In the genomic region with DNA sequence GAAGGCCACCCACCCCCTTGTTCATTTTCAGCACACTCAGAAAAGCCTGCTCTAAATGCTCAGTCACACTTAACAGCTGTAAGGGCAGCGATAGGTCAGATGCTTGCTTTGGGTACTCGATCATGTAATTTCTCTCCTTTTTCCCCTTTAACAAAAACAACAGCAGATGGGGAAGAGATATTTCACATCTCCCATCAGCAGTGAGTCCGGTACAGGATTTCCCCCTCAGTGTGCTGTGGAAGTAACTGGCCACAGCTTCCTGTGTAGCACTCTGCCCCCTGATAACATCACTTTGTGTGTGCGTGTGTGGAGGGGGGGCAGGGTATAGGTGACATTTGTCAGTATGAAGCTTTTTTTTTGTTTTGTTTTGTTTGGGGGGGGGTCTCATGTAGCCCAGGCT, we compare ENCODE assay signal across 9 mouse cellular contexts.
DNase-seq lines count a peak whose midpoint lies in the region; ATAC-seq and TF ChIP-seq lines count a peak whose summit lies in the region.
"Had no signal": no experiment of that assay in that cellular context is flagged by ENCODE, and none has a peak within 500 bp of the region (broad histone marks: within the 10 kb centered on the region; RNA-seq: fewer than 3 reads in every experiment).

No protein-coding gene starts in this region.

- WGBS in lung, postnatal 0 days: 26% methylated on average over 4 of the region's 4 CpGs
- WGBS in lung, adult 2 months: 26% methylated on average over 4 of the region's 4 CpGs
- 27% methylated on average over 4 of the region's 4 CpGs for WGBS in kidney, postnatal 0 days
- WGBS in hindbrain, postnatal 0 days: 45% methylated on average over 4 of the region's 4 CpGs

- peak; percentile 46; the same call in 1 of the 2 replicates for TF ChIP-seq EP300 in lung, postnatal 0 days (IDR thresholded peaks at IDR 0.05)

- no peaks in the 10 kb centered on the region for H3K27me3 ChIP-seq in lung, postnatal 0 days (replicated peaks; ENCODE audit: insufficient read depth, low read length)
- no peaks in the 10 kb centered on the region for H3K27me3 ChIP-seq in kidney, postnatal 0 days (ENCODE audit: insufficient read depth, low read length)
- no peaks in the 10 kb centered on the region for H3K27me3 ChIP-seq in hindbrain, postnatal 0 days (ENCODE audit: insufficient read depth, low read length)
- H3K27me3 ChIP-seq: hindbrain, embryonic 13.5 days had no signal

- H3K9me3 ChIP-seq in lung, postnatal 0 days (ENCODE audit: low read length): no peaks in the 10 kb centered on the region
- no peaks in the 10 kb centered on the region for H3K9me3 ChIP-seq in kidney, postnatal 0 days (replicated peaks; ENCODE audit: low read length)
- H3K9me3 ChIP-seq in hindbrain, postnatal 0 days (ENCODE audit: low read length): no peaks in the 10 kb centered on the region
- H3K9me3 ChIP-seq: hindbrain, embryonic 13.5 days had no signal

- no peaks in the 10 kb centered on the region for H3K36me3 ChIP-seq in lung, postnatal 0 days (ENCODE audit: insufficient read depth, low read length)
- no peaks in the 10 kb centered on the region for H3K36me3 ChIP-seq in kidney, postnatal 0 days (ENCODE audit: insufficient read depth, low read length)
- H3K36me3 ChIP-seq in hindbrain, postnatal 0 days (ENCODE audit: insufficient read depth, low read length): no peaks in the 10 kb centered on the region
- H3K36me3 ChIP-seq: hindbrain, embryonic 13.5 days had no signal

- H3K4me1 ChIP-seq in lung, postnatal 0 days (ENCODE audit: insufficient read depth, low read depth, low read length): peaks cover 16% of the 10 kb centered on the region
- peaks cover 17% of the 10 kb centered on the region for H3K4me1 ChIP-seq in lung, adult 2 months (ENCODE audit: control insufficient read depth, insufficient read depth, low read length)
- peaks cover 19% of the 10 kb centered on the region for H3K4me1 ChIP-seq in kidney, postnatal 0 days (replicated peaks; ENCODE audit: insufficient read depth, low read length)
- peaks cover 18% of the 10 kb centered on the region for H3K4me1 ChIP-seq in hindbrain, postnatal 0 days (ENCODE audit: insufficient read depth, low read length)

- H3K9ac ChIP-seq in lung, postnatal 0 days (replicated peaks; ENCODE audit: low read depth): no peak overlapping the region
- H3K9ac ChIP-seq in kidney, postnatal 0 days (ENCODE audit: low read depth, low read length): no peak overlapping the region
- no peak overlapping the region for H3K9ac ChIP-seq in hindbrain, postnatal 0 days (replicated peaks; ENCODE audit: low read length)
- H3K9ac ChIP-seq: hindbrain, embryonic 13.5 days had no signal

- TF ChIP-seq CTCF in lung, postnatal 0 days (IDR thresholded peaks at IDR 0.05): no peak
- TF ChIP-seq CTCF in lung, adult 2 months (IDR thresholded peaks at IDR 0.05; ENCODE audit: insufficient read depth, low read length): no peak
- no peak for TF ChIP-seq CTCF in kidney, postnatal 0 days (IDR thresholded peaks at IDR 0.05; ENCODE audit: low read depth)
- no peak for TF ChIP-seq CTCF in hindbrain, postnatal 0 days (IDR thresholded peaks at IDR 0.05; ENCODE audit: low read depth)

- DNase-seq in adrenal gland, adult (ENCODE audit: inconsistent age in 2 of 2, low spot score in 1 of 2): peak; percentile 22 to 40
- DNase-seq in adrenal gland, adult 18-20 months (ENCODE audit: low spot score in 2 of 2): no peak
- DNase-seq in lung, postnatal 0 days (ENCODE audit: low spot score): peak; percentile 68
- DNase-seq in lung, adult 2 months: no peak
- DNase-seq in kidney, postnatal 0 days (ENCODE audit: low spot score): peak; percentile 52
- peak; percentile 26 to 35 for DNase-seq in thymus, postnatal 10 days (ENCODE audit: low spot score in 2 of 2)
- no peak for DNase-seq in layer of hippocampus, postnatal 36 days
- DNase-seq in hindbrain, postnatal 0 days (ENCODE audit: low spot score): no peak

- no peak overlapping the region for H3K4me2 ChIP-seq in lung, postnatal 0 days (replicated peaks; ENCODE audit: low read depth, low read length)
- no peak overlapping the region for H3K4me2 ChIP-seq in kidney, postnatal 0 days (ENCODE audit: low read length)
- no peak overlapping the region for H3K4me2 ChIP-seq in hindbrain, postnatal 0 days (ENCODE audit: low read depth, low read length)
- H3K4me2 ChIP-seq: hindbrain, embryonic 13.5 days had no signal

- H3K4me3 ChIP-seq in lung, postnatal 0 days (ENCODE audit: low read depth, low read length): no peak overlapping the region
- H3K4me3 ChIP-seq in lung, adult 2 months (replicated peaks; ENCODE audit: extremely low read depth, low read depth, low read length): no peak overlapping the region
- no peak overlapping the region for H3K4me3 ChIP-seq in kidney, postnatal 0 days (replicated peaks; ENCODE audit: low read depth, low read length)
- no peak overlapping the region for H3K4me3 ChIP-seq in hindbrain, postnatal 0 days (ENCODE audit: low read length)
- H3K4me3 ChIP-seq: hindbrain, embryonic 13.5 days had no signal

- TF ChIP-seq POLR2A in lung, adult 2 months (IDR thresholded peaks at IDR 0.05; ENCODE audit: borderline replicate concordance, extremely low read depth, low read depth, low read length): no peak

- no peak overlapping the region for H3K27ac ChIP-seq in lung, postnatal 0 days (ENCODE audit: low read length)
- H3K27ac ChIP-seq in kidney, postnatal 0 days: no peak overlapping the region
- H3K27ac ChIP-seq in hindbrain, postnatal 0 days: no peak overlapping the region

- ATAC-seq in lung, postnatal 0 days: peak; percentile 18
- no peak for ATAC-seq in kidney, postnatal 0 days (replicated peaks; ENCODE audit: low FRiP score, low read depth)
- ATAC-seq in hindbrain, postnatal 0 days: no peak

Comparison
In these comparisons a context has a peak if more than half of its experiments do, and no peak if none do; other contexts are left out.
1. DNase-seq: peak in adrenal gland, adult (2 of 2), lung, postnatal 0 days (single experiment), kidney, postnatal 0 days (single experiment) and thymus, postnatal 10 days (2 of 2); none in adrenal gland, adult 18-20 months (0 of 2), lung, adult 2 months (single experiment), layer of hippocampus, postnatal 36 days (0 of 2) and hindbrain, postnatal 0 days (single experiment).